Comparison of ENCODE assay signal across 14 mouse cellular contexts in the genomic region with DNA sequence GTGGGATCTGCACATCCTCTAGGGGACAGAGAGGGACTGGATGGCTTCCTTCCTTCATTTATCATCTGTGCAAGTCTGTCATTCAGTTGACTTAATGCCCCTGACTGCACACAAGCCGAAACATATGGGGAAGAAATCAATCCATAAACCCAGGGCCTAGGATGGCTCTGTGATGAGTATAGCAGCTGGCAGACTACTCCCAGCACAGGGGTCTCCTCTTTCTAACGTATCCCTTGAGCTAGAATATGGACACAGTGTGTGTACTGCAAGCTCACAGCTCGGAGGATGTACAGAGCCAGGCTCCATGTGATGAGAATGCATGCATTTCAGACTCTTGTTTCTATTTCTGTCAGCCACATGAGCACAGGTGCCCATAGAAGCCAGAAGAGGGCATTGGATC.
"Had no signal": no experiment of that assay in that cellular context is flagged by ENCODE, and none has a peak within 500 bp of the region (broad histone marks: within the 10 kb centered on the region; RNA-seq: fewer than 3 reads in every experiment).

No protein-coding gene starts in this region.

- H3K9me3 ChIP-seq: kidney, embryonic 15.5 days; liver, embryonic 15.5 days; midbrain, embryonic 10.5 days; stomach, embryonic 15.5 days had no signal

- H3K27ac ChIP-seq: kidney, embryonic 15.5 days; liver, embryonic 15.5 days; midbrain, embryonic 10.5 days; stomach, embryonic 15.5 days had no signal

- DNase-seq: kidney, adult 11 months; kidney, postnatal 14 days; lung, adult 2 months; lung, postnatal 36 days; right cerebral cortex, postnatal 14 days; thymus, adult 2 months; thymus, postnatal 36 days had no signal

- H3K4me1 ChIP-seq: kidney, embryonic 15.5 days; liver, embryonic 15.5 days; midbrain, embryonic 10.5 days; stomach, embryonic 15.5 days had no signal

- H3K9ac ChIP-seq: kidney, embryonic 15.5 days; liver, embryonic 15.5 days; stomach, embryonic 15.5 days had no signal

- ATAC-seq: lung, postnatal 0 days; midbrain, embryonic 16.5 days had no signal

- H3K4me3 ChIP-seq: kidney, embryonic 15.5 days; liver, embryonic 15.5 days; midbrain, embryonic 10.5 days; stomach, embryonic 15.5 days had no signal

- H3K36me3 ChIP-seq: kidney, embryonic 15.5 days; liver, embryonic 15.5 days; midbrain, embryonic 10.5 days; stomach, embryonic 15.5 days had no signal

- H3K4me2 ChIP-seq: kidney, embryonic 15.5 days; liver, embryonic 11.5 days; liver, embryonic 15.5 days; stomach, embryonic 15.5 days had no signal

- H3K27me3 ChIP-seq: kidney, embryonic 15.5 days; liver, embryonic 15.5 days; stomach, embryonic 15.5 days had no signal
